Mouse (Mus musculus) 416B (cell line): ENCODE measurements at regions not wholly inside any gene's neighbourhood (a gene's known extent, or its start where the extent isn't known, plus 50 kb on each side); places are given as distances from the start of the nearest gene placed in this dataset.

ENCODE experiments used
- DNase-seq: peaks from one replicate; pipeline ENCODE4 v3.0.0; 2011; ENCODE audit warnings: low read depth

DNA sequence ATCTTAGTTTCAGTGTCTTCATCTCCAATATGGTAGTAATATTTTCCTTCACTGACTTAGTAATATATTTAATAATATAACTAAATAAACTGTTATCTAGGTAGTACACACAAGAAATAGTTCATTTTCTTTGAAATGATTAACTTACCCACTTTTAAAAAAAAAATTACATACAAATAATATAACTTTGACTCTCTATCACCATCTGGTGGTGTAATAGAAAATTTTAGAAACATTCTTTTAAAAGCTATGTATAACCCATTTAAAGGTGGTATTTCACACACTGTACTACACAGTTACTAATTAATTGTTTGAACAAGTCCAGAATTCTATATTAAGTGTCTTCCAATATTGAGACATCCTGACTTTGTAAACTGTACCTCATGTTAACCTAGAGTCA is 53.9 kb upstream of the Olfr266 start:
- DNase-seq, result peak; percentile 76

DNA sequence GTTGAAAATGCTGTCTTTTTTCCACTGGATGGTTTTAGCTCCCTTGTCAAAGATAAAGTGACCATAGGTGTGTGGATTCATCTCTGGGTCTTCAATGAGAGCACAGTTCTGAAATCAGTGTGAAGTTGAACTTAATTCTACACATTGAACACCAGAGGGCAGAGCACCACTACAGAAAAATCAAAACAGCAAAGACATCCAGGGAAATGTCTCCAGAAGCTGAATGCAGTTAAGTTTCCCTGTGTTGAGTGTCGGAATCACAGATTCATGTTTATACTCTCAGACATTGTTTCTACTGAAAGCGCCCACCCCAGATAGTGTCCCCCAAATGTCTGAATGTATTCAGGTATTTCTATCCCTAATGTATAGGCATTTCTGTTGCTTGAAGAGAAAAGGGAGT is 77.1 kb upstream of the Olfr266 start:
- DNase-seq, result peak; percentile 68

DNA sequence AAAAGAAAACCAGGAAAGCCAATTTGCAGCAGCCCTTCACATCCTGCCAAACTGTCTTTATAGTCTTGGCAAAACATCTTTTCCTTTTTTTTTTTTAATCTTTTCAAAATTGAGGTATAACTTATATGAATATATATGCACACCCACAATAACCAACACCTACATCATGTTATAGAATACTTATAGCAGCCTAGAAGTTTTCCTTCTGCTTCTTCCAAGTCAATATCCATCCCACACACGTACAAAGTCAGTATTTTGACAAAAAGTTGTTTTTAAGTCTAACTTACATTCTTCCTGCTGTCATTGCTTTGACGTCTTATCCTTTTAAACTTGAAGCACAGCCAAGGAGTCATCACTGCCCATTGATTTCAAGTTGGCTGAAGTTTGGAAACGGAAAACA is 80.6 kb upstream of the Olfr266 start:
- no peak for DNase-seq

DNA sequence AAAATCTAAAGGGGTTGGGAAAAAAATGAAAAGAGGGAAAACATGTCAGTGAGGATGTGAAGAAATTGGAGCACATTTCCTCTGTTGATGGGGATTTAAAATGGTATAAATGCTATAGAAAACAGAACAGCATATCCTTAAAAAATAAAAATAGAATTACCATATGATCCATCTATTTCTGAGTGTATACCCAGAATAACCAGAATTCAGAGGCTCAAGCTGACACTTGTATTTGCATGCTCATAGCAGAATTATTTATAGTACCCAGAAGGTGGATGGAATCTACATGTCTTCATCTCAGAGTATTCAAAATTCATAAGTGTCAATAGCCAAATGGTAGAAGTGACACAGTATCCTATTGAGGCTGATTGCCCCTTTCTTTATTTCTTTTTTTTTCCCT is 99.9 kb upstream of the Kcna3 start:
- DNase-seq, result no peak

DNA sequence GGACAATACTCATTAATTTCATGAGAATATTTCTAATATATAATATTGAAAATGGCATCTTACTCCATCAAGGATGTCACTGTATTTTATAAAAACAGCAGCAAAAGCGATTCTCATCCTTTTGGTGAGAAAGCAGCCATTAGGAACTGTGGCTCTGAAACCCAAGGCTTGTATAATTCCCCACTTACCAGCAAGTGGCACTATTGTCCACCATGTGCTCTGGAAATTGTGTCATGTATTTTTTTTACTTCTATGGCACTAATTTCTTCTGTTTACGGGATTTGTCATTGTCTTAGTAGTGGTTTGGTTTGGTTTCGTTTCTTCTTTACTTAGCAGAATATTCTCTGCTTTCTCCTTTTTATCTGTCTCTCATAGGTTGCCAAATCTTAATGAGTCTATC is 95.9 kb upstream of the Kcna3 start:
- DNase-seq, result peak; percentile 73

DNA sequence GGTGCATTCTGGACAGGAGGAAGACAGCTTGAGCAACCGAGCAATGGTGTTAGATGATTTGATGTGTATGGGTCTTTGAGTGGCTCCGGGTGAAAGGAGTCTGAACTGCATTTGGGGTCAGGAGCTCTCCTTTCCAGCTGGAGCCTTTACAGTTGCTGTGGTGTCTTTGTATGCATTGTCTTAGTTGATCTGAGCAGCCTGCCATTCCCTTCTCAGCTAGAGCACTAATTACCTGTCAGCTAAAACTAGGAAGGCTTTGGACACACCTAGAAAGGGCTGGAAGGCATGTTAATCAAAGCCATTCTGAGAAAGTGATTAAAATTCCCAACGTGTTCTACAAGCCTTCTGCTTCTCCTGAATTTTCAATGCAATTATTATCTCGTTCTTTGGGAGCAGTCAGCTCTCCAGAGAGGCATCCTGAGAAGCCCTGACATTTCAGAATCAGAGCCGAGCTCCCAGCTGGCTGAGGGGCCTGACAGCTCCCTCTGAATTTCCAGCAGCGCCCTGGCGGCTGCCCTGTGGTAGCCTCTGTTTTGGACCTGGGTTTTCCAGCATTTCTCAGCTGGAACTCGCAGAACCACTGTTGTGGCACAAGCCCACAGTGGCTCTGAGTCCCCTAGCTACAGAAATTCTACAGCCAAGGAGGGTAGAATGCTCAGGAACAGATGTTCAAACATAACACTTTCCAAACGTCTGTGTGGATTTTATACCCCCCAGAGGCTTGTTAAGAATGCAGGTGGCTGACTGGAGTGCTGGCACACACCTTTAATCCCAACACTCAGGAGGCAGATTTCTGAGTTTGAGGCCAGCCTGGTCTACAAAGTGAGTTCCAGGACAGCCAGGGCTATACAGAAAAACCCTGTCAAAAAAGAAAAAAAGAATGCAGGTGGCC is 80.2 kb upstream of the Kcna3 start:
- no peak for DNase-seq

DNA sequence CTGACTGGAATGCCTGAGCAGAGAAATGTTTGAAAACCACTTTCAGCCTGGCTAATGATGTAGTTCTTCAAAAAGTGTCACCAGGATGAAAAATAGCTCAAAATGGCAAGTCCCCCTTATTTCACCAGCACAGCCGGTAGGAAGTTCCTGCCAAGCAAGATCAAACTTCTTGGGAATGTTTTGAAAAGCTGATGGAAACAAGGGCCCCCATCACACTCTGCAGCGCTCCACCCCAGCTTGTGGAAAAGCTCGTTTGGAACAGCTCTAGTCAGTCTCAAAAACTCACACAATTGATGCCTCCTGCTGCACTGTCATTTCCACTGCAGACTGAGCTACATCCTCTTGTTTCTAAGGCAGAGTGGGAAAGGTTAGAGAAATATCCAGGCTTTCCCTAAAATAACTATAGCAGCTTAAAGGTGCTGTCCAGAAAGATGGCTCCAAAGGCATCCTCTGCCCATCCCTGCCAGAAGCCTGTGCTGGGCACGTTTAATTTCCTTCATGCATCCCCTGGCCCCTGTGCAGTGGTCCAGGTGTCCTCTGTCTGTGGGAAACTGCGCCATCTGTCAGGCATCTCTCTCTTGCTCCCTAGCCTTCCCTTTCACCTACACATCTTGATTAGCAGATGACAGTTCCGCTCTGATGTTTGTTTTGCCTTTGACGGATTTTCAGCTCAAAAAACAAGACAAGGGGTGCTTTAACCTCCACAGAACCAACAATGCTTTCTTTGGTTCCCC is 78.6 kb upstream of the Kcna3 start:
- DNase-seq, result no peak

DNA sequence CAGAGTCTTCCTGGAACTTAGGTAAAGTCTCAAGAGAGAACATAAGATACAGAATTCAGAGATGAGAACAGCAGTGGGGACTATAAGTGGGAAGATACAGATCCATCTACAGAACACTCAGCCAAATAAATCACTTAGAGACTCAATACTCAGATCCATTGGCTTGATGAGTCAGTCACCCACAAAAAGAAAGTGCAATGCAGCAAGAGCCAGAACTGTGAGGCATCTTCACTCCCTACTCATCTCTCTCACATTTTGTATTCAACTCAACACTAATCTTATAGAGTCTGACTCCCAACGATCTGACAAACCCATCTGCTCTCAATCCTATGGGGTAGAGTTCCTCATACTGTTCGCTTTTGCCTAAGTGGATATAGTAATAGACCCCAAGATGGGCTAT is 77.8 kb upstream of the Kcna3 start:
- no peak for DNase-seq

DNA sequence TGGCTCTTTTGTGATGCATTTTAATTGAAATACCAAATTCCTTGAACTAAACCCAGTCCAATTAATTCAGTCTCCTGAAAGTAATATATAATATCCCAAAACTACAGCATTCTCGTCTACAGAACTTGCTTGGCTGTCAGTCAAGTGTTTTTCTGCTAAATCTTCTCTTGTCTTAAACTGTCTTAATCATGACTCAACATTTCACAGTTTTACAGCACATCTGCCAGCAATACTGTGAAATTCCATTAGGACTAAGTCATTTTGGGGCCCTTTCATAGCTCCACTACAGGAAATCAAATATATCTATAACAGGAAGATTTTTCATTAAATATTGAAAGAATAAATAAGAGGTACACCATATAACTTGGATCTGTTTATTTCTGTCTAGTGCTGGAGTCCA is 75.4 kb upstream of the Kcna3 start:
- DNase-seq, result no peak

DNA sequence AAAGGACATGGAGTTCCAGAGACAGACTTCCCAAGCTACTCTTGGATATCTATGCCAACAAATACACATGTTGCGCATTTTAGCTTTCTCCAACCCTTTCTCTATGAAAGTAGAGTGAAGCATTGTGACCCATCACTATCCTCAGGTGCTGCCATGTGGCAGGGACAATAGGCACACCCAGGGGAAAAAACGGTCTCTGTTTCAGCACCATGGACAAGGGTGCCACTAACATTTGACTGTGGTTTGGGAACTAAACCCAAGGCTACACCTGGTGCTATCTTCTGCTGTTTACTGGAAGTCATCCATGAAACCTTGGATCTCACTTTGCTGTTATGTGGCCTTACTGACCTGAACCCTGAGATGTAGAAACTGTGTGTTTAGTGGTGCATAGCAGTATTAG is 73.5 kb upstream of the Kcna3 start:
- peak; percentile 27 for DNase-seq

DNA sequence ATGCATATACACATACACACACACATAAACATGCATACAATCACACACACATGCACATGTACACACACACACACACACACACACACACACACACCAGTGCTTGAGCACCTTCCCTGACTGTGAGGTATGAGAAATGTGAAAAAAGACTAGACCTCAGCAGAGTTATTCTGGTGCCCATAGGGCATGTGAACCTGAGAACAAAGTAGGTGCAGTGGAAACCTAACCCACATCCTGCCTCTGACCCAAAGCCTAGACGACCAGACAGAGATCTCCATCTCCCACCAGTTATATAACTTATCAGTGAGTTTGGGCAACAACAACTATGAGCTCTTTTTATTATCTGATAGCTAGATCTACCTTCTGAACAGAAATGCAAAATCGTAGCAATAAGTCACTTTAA is 69.8 kb upstream of the Kcna3 start:
- DNase-seq, result no peak

DNA sequence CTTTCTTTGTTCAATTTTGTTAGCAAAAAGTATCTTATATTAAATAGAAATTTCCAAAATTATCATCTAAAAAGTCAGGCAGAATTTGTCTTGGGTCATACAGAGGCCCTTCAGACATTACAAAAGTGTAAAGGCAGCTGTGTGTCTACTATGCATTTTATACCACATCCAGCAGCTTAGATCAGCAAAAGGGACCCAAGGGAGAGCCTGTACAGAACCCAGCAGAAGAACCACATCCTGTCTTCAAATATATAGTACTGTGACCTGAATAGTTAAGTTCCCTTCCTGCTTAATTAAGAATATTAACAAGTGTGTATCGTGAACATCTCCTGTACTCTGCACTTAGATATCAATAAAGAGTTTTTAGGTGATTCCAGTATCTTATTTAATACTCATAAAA is 68.5 kb upstream of the Kcna3 start:
- no peak for DNase-seq

DNA sequence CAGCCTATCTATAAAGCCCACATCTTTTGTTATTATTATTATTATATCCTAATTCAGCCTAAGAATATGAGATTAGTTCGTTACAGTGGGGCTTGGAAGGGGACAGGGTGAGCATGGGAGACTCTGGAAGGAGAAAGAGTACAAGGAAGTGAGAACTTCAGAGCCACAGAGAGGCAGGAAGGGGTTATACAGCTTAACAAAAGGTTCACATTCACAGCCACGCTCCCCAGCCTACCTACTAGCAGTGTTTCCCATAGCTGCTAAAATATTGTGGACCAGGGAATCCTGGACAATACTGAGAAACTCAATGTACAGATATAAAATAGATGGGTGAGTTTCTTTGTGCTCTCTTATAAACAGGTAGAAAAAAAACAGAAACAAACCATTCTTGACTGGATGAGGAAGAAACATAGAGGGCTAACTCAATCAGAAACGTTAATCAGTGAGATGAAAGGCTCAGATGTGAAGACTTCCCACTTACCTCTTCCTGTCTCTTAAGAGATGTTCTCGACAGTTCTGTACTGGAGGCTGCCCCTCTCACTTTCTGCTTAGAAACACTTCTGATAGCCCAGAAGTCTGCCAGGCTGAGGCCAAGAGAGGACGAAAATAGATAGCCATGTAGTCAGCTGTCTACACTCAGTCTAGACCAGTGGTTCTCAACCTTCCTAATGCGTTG is 61.7 kb upstream of the Kcna3 start:
- DNase-seq, result no peak

DNA sequence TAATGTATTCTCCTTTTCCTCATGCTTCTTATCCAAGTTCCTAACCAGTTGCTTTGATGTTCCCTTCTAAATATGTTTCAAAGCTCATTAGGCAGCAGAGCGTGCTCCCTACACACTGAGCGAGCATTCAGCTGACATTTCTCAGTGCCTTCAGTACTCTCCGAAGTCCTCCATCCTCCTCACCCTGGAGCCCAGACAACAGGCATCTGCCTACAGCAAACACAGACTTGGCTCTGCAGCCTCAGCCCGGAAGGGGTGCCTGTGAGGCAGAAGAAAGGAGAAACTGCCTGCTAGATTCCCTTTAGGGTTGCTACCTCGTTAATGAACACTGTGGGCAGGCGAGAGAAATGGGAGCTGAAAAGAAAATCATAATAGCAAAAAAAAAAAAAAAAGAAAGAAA is 57.2 kb upstream of the Kcna3 start:
- DNase-seq, result no peak

DNA sequence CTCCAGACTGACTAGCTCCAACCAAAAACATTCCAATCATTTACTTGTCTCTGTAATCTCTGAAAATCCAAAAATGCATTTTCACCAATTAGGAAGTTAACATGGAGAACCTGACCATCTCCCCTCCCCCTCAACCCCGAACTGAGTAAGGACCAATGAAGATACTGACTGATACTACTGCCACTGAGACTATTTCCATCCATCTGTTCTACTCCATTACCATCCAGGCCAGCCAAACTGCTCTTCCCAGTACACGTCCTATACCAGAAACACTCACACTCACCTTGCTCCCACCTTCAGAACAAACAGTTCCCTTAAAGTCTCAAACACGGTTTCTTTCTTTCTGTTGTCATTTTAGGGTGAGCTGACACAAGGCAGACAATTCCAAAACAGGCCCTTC is 55.1 kb upstream of the Kcna3 start:
- no peak for DNase-seq

DNA sequence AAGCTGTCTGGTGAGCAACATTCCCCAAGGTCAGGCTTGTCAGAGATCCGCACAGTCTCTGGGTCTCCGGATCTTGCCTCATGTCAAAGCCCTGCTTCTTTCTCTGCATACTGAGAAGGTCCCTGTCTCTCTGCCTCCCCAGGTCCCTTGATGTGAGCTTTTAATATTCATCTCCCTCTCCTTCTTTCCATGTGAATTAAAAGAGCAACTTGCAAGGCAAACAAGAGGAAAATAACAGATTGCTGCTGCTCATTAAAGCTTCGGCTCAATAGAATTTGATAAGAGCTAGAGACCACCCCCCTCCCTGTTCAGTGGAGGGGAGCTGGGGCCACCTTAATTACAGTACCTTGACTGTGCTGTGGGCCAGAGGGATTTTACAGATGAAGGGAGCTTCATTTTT is 54.6 kb upstream of the Kcna3 start:
- DNase-seq, result no peak

DNA sequence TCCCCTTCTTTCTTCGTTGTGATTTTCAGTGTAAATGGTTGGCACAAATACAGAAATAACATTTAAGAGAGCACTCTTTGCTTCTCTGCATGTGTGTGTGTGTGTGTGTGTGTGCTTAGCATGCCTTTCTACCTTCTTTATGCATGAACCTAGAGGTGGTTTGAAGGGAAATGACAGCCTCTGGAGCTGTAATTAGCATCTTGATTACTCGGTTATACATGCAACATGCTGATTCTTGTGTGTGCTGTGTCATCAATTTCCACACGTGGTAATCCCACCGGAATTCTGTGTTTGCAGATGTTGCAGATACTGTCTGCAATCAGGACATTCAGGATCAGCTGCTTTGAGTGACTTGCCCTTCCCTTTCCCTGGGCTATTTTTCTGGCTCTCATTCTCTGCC is 51.7 kb upstream of the Kcna3 start:
- no peak for DNase-seq
